Mouse (Mus musculus) lung, adult 2 months (tissue): Measurements from ENCODE around the gene Lsamp. TPM values are rescaled to one million over a fixed set of nuclear protein-coding genes. Genes with fewer than 3 reads are reported as not detected.

Experiments
- DNase-seq: peaks from one replicate; pipeline ENCODE4 v3.0.0; 2022
- H3K4me1 ChIP-seq: fragments of 200-500 bp; 2 replicates; pipeline ENCODE4 v1.6.1; 2011; ENCODE audit warnings: low read length; ENCODE audit not compliant: control insufficient read depth, insufficient read depth
- H3K4me3 ChIP-seq: fragments of 200-500 bp; replicated peaks from 2 replicates; pipeline ENCODE3; 2011; ENCODE audit warnings: low read depth, mild to moderate bottlenecking, control low read depth, low read length; ENCODE audit errors: extremely low read depth
- CTCF ChIP-seq: fragments of 200-500 bp; IDR thresholded peaks from 2 replicates; pipeline ENCODE4 v1.5.1; 2011; ENCODE audit warnings: mild to moderate bottlenecking, low read length, control low read depth; ENCODE audit not compliant: insufficient read depth
- POLR2A ChIP-seq: fragments of 200-500 bp; IDR thresholded peaks from 2 replicates; pipeline ENCODE4 v1.6.1; 2011; ENCODE audit warnings: low read depth, mild to moderate bottlenecking, control low read depth, low read length, borderline replicate concordance; ENCODE audit errors: extremely low read depth
- WGBS: fragments of 180-500 bp; shearing (Covaris S2); methylation state at CpG from one replicate; pipeline ENCODE4 v1.1.7; 2018; 5-methylcytosine and 5-hydroxymethylcytosine counted together
- polyA plus RNA-seq: library from polyadenylated mRNA; depleted of rRNA; stranded (reverse); fragments of >200 nt; gene quantifications from 2 replicates; pipeline ENCODE4 v1.2.3, GENCODE M21; 2012

Gene Lsamp
- polyA plus RNA-seq, 1 experiment: 0.28 TPM

- whole genome bisulfite sequencing: 36% methylated on average over 1 of the region's 1 CpGs
- DNase-seq: no peak
- no peaks in the 10 kb centered on the region for H3K4me1 ChIP-seq
- H3K4me3 ChIP-seq: no peak overlapping the region
- TF ChIP-seq POLR2A: no peak
- no peak for TF ChIP-seq CTCF
These were observed 1793.4 kb downstream of the Lsamp start for GRCm38 (mm10) chr16:41777586-41777985.

DNA sequence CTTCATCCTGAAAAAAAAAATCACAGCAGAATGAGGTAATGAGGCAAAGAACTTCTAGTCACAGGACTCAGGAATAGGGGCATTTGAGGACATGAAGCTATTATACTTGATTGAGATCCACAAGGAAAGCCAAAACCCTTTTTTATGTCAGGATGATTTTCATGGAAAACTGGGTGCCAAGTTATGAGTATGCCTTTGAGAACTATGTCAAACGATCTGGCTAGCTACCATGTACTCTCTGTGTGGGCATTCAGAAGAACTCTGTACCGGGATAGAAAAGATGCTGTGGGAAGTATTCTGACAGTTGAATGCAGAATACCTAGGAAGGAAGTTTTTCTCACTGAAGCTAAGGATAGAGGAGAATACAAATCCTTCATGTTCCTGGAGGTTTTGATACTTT lies 1801.4 kb downstream of the Lsamp start:
- H3K4me1 ChIP-seq: no peaks in the 10 kb centered on the region
- TF ChIP-seq POLR2A (no peak), CTCF (no peak)
- 72% methylated on average over 2 of the region's 2 CpGs for WGBS
- DNase-seq: no peak
- H3K4me3 ChIP-seq: no peak overlapping the region

DNA sequence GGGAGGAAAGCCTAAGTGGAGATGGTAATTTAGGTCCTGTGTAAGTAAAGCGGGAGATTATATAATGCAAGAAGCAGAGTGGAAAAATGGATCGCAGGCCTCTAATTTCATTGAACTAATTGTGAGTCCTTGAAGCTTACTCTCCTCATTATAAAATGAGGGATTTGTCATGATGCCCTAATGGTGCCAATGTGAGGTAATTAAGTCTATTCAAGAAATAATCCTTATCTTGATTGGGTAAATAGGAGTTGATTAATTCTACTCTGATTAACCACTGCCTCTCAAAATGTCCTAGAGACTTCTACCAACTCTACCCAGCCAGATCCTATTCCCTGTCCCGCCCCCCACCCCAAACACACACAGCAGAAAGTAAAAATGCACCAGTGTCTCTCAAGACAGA lies 1802.5 kb downstream of the Lsamp start:
- Histone ChIP-seq H3K4me3 (no peak overlapping the region), H3K4me1 (no peaks in the 10 kb centered on the region)
- DNase-seq: no peak
- WGBS: 79% methylated on average over 3 of the region's 3 CpGs
- TF ChIP-seq CTCF: no peak
- no peak for TF ChIP-seq POLR2A

DNA sequence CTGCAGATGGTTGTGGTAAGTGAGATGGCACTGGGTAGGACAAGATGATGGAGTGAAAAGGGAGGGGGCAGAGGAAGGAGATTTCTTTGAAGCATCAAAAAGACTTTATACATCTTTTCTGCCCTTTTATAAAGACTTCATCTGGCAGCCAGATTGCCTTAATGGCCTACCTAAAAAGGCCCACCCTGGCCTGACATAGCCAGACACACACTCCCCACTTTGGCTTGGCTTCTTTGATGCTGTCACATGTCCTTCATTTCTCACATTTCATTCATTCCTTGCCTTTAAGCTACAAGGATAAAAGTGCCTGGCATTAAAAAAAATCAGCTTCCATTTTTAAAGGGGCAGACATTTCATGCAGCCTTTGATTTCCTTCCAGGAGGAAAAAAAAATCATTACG lies 1803.0 kb downstream of the Lsamp start:
- no peak for TF ChIP-seq CTCF
- TF ChIP-seq POLR2A: no peak
- Histone ChIP-seq H3K4me3 (no peak overlapping the region), H3K4me1 (no peaks in the 10 kb centered on the region)
- DNase-seq: no peak
- WGBS: 49% methylated on average over 1 of the region's 1 CpGs

DNA sequence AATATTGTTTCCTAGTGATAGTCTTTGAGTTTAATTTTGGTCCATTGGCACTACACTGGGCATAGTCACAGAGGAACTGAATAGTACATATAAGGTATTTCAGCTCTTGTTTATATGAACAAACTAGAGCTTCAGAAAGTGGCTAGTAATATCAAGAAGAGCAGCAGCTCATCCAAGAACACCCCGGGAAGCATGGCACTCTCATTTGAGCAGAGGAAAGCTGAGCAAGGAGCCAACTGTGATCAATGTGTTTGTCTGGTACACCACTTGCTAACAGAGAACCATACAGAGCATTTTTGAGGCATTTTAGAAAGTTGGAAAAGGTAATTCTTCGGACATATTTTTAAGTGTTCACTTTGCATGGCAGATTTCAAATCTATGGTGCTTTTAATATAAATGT lies 1805.9 kb downstream of the Lsamp start:
- H3K4me1 ChIP-seq: no peaks in the 10 kb centered on the region
- H3K4me3 ChIP-seq: no peak overlapping the region
- 77% methylated on average over 2 of the region's 2 CpGs for WGBS
- TF ChIP-seq POLR2A (no peak), CTCF (no peak)
- DNase-seq: no peak

DNA sequence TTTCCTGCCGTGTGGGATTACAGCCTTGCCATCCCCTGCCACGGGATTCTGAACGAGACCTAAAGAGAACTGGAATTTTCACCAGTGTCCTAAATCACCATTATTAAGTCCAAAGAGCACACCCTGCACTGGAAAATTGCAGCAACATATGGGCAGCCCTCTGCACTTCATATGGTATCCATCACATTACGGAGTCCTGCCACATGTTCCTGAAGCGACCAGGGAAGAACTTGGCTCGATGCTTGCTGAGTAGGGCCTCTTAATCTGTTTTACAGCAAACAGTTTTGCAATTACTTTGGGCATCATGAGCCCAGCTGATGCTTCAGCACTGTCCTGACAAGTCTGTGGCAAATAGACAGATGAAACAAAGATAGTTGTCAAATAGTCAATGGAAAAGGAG lies 1836.2 kb downstream of the Lsamp start:
- 72% methylated on average over 6 of the region's 6 CpGs for WGBS
- DNase-seq: no peak
- H3K4me1 ChIP-seq: no peaks in the 10 kb centered on the region
- H3K4me3 ChIP-seq: no peak overlapping the region
- no peak for TF ChIP-seq CTCF
- TF ChIP-seq POLR2A: no peak

GRCm38 (mm10) chr16:41826899-41827604 lies 1842.9 kb downstream of the Lsamp start:
- TF ChIP-seq POLR2A (no peak), CTCF (no peak)
- Histone ChIP-seq H3K4me3 (no peak overlapping the region), H3K4me1 (no peaks in the 10 kb centered on the region; the same call in 1 of the 2 replicates)
- no peak for DNase-seq
- WGBS: 48% methylated on average over 5 of the region's 5 CpGs

- WGBS: 89% methylated on average over 3 of the region's 3 CpGs
- TF ChIP-seq CTCF (no peak), POLR2A (no peak)
- Histone ChIP-seq H3K4me3 (no peak overlapping the region), H3K4me1 (no peaks in the 10 kb centered on the region; the same call in 1 of the 2 replicates)
- DNase-seq: no peak
These were observed 1843.4 kb downstream of the Lsamp start for GRCm38 (mm10) chr16:41827605-41827948.

GRCm38 (mm10) chr16:41834637-41835036 lies 1850.5 kb downstream of the Lsamp start:
- no peak overlapping the region for H3K4me3 ChIP-seq
- no peaks in the 10 kb centered on the region for H3K4me1 ChIP-seq
- no peak for DNase-seq
- 69% methylated on average over 3 of the region's 3 CpGs for WGBS
- TF ChIP-seq CTCF: no peak
- no peak for TF ChIP-seq POLR2A

GRCm38 (mm10) chr16:41835745-41836144 lies 1851.6 kb downstream of the Lsamp start:
- 48% methylated on average over 6 of the region's 6 CpGs for WGBS
- H3K4me1 ChIP-seq: no peaks in the 10 kb centered on the region
- DNase-seq: no peak
- no peak for TF ChIP-seq CTCF
- TF ChIP-seq POLR2A: no peak
- H3K4me3 ChIP-seq: no peak overlapping the region

DNA sequence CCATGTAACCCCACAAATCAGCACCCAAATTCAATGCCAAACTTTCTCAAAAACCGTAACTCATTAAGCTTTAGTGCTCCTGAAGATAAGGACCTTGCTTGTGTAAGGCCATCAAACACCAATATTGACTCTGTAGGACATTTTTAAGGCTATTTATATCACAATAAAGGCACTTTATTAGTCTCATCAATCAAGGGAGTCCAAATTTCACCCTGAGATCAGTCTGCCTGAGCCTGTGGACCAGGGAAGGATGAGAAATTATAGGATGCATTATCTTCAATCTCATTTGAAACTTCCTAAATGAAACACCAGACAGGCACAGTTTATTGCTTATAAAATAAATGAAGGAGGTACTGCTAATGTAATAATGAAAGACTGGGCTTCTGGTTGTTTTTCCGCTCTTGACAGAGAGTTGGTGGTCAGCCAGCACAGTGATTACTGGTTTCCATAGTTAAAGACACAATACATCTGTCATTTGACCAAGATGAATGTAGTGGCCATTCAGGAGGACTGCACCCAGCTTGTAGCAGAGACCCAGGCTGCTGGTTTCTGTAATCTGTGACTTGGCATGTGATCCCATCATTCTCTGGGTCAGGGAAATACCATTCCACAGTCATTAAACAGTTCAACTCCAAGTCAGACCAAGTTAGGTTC lies 1855.7 kb downstream of the Lsamp start:
- no peak for TF ChIP-seq POLR2A
- no peak for TF ChIP-seq CTCF
- DNase-seq: no peak
- Histone ChIP-seq H3K4me3 (no peak overlapping the region), H3K4me1 (no peaks in the 10 kb centered on the region)
- 53% methylated on average over 2 of the region's 2 CpGs for WGBS
